Mouse (Mus musculus) hindbrain, embryonic 12.5 days (tissue): Measurements from ENCODE around the gene Hoxd10. TPM values are rescaled to one million over a fixed set of nuclear protein-coding genes. Genes with fewer than 3 reads are reported as not detected.
A peak's percentile ranks its signal among the peaks of the same experiment; 100 is the strongest.

Source experiments
- ATAC-seq: fragments of 200-750 bp; cut with Nextera tagmentation; 2 replicates; pipeline ENCODE4 v1.8.0; 2017; ENCODE audit warnings: moderate TSS enrichment; ENCODE audit not compliant: low FRiP score
- H3K27ac ChIP-seq: fragments of 300-500 bp; sonication (generic); 2 replicates; pipeline ENCODE4 v1.5.1; 2016; ENCODE audit warnings: mild to moderate bottlenecking
- H3K27me3 ChIP-seq: fragments of 300-500 bp; sonication (generic); 2 replicates; pipeline ENCODE4 v1.6.1; 2016; ENCODE audit warnings: mild to moderate bottlenecking
- H3K36me3 ChIP-seq: fragments of 300-500 bp; sonication (generic); 2 replicates; pipeline ENCODE4 v1.6.1; 2016; ENCODE audit warnings: mild to moderate bottlenecking
- H3K4me1 ChIP-seq: fragments of 300-500 bp; sonication (generic); 2 replicates; pipeline ENCODE4 v1.6.1; 2016
- H3K4me2 ChIP-seq: fragments of 300-500 bp; sonication (generic); replicated peaks from 2 replicates; pipeline ENCODE4 v1.6.1; 2016; ENCODE audit warnings: mild to moderate bottlenecking
- H3K4me3 ChIP-seq: fragments of 300-500 bp; sonication (generic); 2 replicates; pipeline ENCODE4 v1.5.1; 2016; ENCODE audit warnings: mild to moderate bottlenecking
- H3K9ac ChIP-seq: fragments of 300-500 bp; sonication (generic); 2 replicates; pipeline ENCODE4 v1.6.1; 2016; ENCODE audit warnings: mild to moderate bottlenecking, moderate library complexity
- H3K9me3 ChIP-seq: fragments of 300-500 bp; sonication (generic); replicated peaks from 2 replicates; pipeline ENCODE4 v1.6.1; 2016; ENCODE audit warnings: mild to moderate bottlenecking
- WGBS: fragments of 180-500 bp; shearing (Covaris S2); methylation state at CpG from one replicate; pipeline ENCODE4 v1.1.7; 2016; 5-methylcytosine and 5-hydroxymethylcytosine counted together
- polyA plus RNA-seq: library from polyadenylated mRNA; unstranded; fragments of >200 nt; fragmentation: Nextera tagmentation; extraction: Ambion mirVana; gene quantifications from 2 replicates; pipeline ENCODE4 v1.2.1, GENCODE M21; 2016

Hoxd10 gene
- polyA plus RNA-seq, 1 experiment from 2014 or later = not detected

GRCm38 (mm10) chr2:74686988-74687697, 4.6 kb upstream of the Hoxd10 start:
- ATAC-seq = no peak
- H3K27me3 ChIP-seq = peaks cover 92% of the 10 kb centered on the region
- H3K9ac ChIP-seq = no peak overlapping the region
- no peaks in the 10 kb centered on the region for H3K36me3 ChIP-seq
- no peak overlapping the region for H3K4me3 ChIP-seq
- H3K27ac ChIP-seq = no peak overlapping the region
- peaks cover 7% of the 10 kb centered on the region for H3K4me1 ChIP-seq
- H3K9me3 ChIP-seq = 0 out of 2 replicates have a peak, but pooled peaks cover 3% of the 10 kb centered on the region
- no peak overlapping the region for H3K4me2 ChIP-seq
- WGBS = under 1% methylated on average over 27 of the region's 27 CpGs

GRCm38 (mm10) chr2:74687698-74688555, 3.8 kb upstream of the Hoxd10 start:
- Histone ChIP-seq H3K9me3 (0 out of 2 replicates have a peak, but pooled peaks cover 3% of the 10 kb centered on the region), H3K9ac (no peak overlapping the region), H3K4me1 (peaks cover under 1% of the 10 kb centered on the region), H3K27me3 (peaks cover 92% of the 10 kb centered on the region), H3K4me2 (no peak overlapping the region), H3K36me3 (no peaks in the 10 kb centered on the region), H3K4me3 (no peak overlapping the region), H3K27ac (no peak overlapping the region)
- under 1% methylated on average over 31 of the region's 31 CpGs for WGBS
- ATAC-seq = no peak

DNA sequence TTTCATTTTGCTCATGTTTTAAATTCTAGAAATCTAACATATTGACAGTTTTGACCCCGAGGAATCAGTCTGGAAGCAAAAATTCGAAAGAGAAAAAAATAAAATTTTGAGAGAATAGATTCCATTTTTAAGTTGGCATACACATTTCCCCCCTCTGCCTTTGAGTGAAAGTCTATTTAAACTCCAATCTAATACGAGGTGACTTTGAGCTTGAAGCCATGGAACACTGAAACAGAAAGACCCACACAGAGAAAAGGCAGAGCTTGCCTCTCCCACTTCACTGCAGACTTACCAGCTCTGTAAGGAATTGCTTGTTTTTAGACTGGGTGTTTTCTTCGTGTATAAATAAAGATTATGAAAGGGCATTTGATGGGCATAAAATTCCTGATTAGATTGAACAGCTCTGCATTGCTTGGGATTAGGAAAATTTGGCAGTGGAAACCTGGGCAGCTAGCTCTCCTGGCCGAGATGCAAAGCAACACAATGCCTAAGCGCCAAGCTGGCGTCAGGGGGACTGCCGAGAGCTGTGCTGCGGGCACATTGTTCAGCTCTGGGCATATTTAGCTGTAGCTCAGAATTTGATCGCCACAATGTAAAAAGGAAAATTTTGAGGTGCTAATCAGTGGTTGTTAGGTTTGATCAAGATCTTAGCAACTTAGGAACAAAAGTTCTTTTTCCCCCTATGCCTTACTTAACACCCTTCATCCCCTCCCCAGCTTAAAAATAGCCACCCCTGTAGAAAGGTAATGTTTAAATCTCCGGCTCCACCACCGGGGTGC, 2.7 kb upstream of the Hoxd10 start:
- H3K9ac ChIP-seq = no peak overlapping the region
- no peak overlapping the region for H3K27ac ChIP-seq
- no peak overlapping the region for H3K4me3 ChIP-seq
- H3K36me3 ChIP-seq = no peaks in the 10 kb centered on the region
- ATAC-seq = no peak
- WGBS = 3% methylated on average over 12 of the region's 12 CpGs
- H3K27me3 ChIP-seq = peaks cover 92% of the 10 kb centered on the region
- H3K4me2 ChIP-seq = no peak overlapping the region
- no peaks in the 10 kb centered on the region; the same call in 1 of the 2 replicates for H3K4me1 ChIP-seq
- 0 out of 2 replicates have a peak, but pooled peaks cover 3% of the 10 kb centered on the region for H3K9me3 ChIP-seq

GRCm38 (mm10) chr2:74689574-74690337, 2.0 kb upstream of the Hoxd10 start:
- no peak overlapping the region for H3K27ac ChIP-seq
- H3K36me3 ChIP-seq = no peaks in the 10 kb centered on the region
- H3K4me3 ChIP-seq = no peak overlapping the region
- no peak for ATAC-seq
- H3K4me1 ChIP-seq = no peaks in the 10 kb centered on the region; the same call in 1 of the 2 replicates
- H3K9me3 ChIP-seq = 0 out of 2 replicates have a peak, but pooled peaks cover 3% of the 10 kb centered on the region
- WGBS = 1% methylated on average over 24 of the region's 24 CpGs
- H3K27me3 ChIP-seq = peaks cover 92% of the 10 kb centered on the region
- H3K4me2 ChIP-seq = no peak overlapping the region
- H3K9ac ChIP-seq = no peak overlapping the region

DNA sequence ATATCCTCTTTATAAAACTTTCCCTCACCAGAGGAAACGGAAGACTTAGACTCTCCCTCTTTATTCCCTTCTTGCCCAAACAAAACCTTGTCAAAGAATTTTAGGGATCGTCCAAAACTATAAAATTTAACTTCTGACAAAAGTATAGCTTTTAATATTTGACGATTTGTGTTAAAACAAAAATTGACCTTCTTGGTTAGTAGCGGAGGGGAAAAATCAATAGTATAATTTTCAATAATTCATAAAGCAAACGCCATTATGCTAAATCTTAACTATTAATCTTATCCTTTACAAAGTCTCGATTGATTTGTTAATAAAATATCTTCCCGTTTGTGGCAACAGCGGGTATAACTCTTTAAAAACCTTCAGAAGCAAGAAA, 1.4 kb upstream of the Hoxd10 start:
- Histone ChIP-seq H3K9ac (no peak overlapping the region), H3K36me3 (no peaks in the 10 kb centered on the region), H3K27ac (no peak overlapping the region), H3K9me3 (0 out of 2 replicates have a peak, but pooled peaks cover 3% of the 10 kb centered on the region), H3K27me3 (peaks cover 92% of the 10 kb centered on the region), H3K4me1 (no peaks in the 10 kb centered on the region; the same call in 1 of the 2 replicates), H3K4me3 (no peak overlapping the region), H3K4me2 (no peak overlapping the region)
- ATAC-seq = no peak
- WGBS = 7% methylated on average over 8 of the region's 8 CpGs

GRCm38 (mm10) chr2:74691995-74692807, 477 bp downstream of the Hoxd10 start:
- Histone ChIP-seq H3K4me1 (no peaks in the 10 kb centered on the region; the same call in 1 of the 2 replicates), H3K27ac (no peak overlapping the region), H3K9me3 (0 out of 2 replicates have a peak, but pooled peaks cover 3% of the 10 kb centered on the region), H3K9ac (no peak overlapping the region), H3K4me2 (no peak overlapping the region), H3K27me3 (peaks cover 95% of the 10 kb centered on the region), H3K36me3 (no peaks in the 10 kb centered on the region), H3K4me3 (0 out of 2 replicates have a peak overlapping the region, but pooled peaks have one; percentile 1)
- ATAC-seq = no peak
- 4% methylated on average over 35 of the region's 35 CpGs for WGBS

- no peak overlapping the region for H3K9ac ChIP-seq
- no peak overlapping the region for H3K27ac ChIP-seq
- H3K27me3 ChIP-seq = peaks cover 95% of the 10 kb centered on the region
- no peak for ATAC-seq
- WGBS = 2% methylated on average over 20 of the region's 20 CpGs
- H3K36me3 ChIP-seq = no peaks in the 10 kb centered on the region
- H3K4me2 ChIP-seq = no peak overlapping the region
- 0 out of 2 replicates have a peak, but pooled peaks cover 3% of the 10 kb centered on the region for H3K9me3 ChIP-seq
- peaks cover 5% of the 10 kb centered on the region for H3K4me1 ChIP-seq
- no peak overlapping the region for H3K4me3 ChIP-seq
Observed at GRCm38 (mm10) chr2:74692808-74693431, 1.2 kb downstream of the Hoxd10 start.

GRCm38 (mm10) chr2:74693432-74693827, 1.7 kb downstream of the Hoxd10 start:
- 8% methylated on average over 4 of the region's 4 CpGs for WGBS
- ATAC-seq = no peak
- Histone ChIP-seq H3K4me3 (no peak overlapping the region), H3K9ac (no peak overlapping the region), H3K9me3 (0 out of 2 replicates have a peak, but pooled peaks cover 3% of the 10 kb centered on the region), H3K36me3 (no peaks in the 10 kb centered on the region), H3K27ac (no peak overlapping the region), H3K4me1 (peaks cover 10% of the 10 kb centered on the region), H3K4me2 (no peak overlapping the region), H3K27me3 (peaks cover 95% of the 10 kb centered on the region)

- Histone ChIP-seq H3K9ac (no peak overlapping the region), H3K9me3 (0 out of 2 replicates have a peak, but pooled peaks cover 3% of the 10 kb centered on the region), H3K27ac (no peak overlapping the region), H3K4me3 (no peak overlapping the region), H3K27me3 (peaks cover 94% of the 10 kb centered on the region), H3K36me3 (no peaks in the 10 kb centered on the region), H3K4me2 (no peak overlapping the region), H3K4me1 (peaks cover 10% of the 10 kb centered on the region)
- no peak for ATAC-seq
- 1% methylated on average over 16 of the region's 16 CpGs for WGBS
Observed at GRCm38 (mm10) chr2:74694066-74694465, 2.3 kb downstream of the Hoxd10 start.

DNA sequence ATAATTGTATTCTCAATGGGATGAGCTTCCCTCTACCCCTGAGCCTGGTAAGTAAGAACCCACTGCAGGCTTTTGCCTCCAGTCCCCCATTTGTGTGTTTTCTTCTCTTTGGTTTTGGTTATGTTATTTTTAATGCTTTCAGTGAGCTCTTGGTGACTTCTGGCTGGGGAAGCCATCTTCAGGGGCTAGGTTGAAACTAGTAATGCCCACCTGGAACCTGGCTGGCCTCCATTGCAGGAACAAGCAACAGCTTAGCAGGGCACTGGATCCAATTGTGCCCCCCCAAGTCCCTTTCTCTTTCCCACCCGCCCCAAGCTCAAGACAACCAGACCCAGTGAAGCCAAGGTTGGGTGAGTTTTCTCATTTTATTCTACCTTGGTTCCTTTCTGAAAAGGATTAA, 3.7 kb downstream of the Hoxd10 start:
- Histone ChIP-seq H3K27ac (no peak overlapping the region), H3K4me1 (peaks cover 10% of the 10 kb centered on the region), H3K36me3 (no peaks in the 10 kb centered on the region), H3K4me2 (no peak overlapping the region), H3K27me3 (peaks cover 96% of the 10 kb centered on the region), H3K9me3 (0 out of 2 replicates have a peak, but pooled peaks cover 3% of the 10 kb centered on the region), H3K9ac (no peak overlapping the region), H3K4me3 (no peak overlapping the region)
- no peak for ATAC-seq
- WGBS = 11% methylated on average over 1 of the region's 1 CpGs
